Mouse (Mus musculus) natural killer cell, adult 2 months (primary cell): ENCODE results near the gene Gm5485.

Experiments
- DNase-seq, 2 experiments: peaks; one replicate each; pipeline ENCODE4 v3.0.0; 2022; ENCODE audit warnings: low spot score in 2 of 2

The Gm5485 gene

GRCm38 (mm10) chr16:48412246-48412645 is at the start of gene Gm5485:
Gene Gm5485 (minus strand): TSS chr16:48412416.
- DNase-seq: no peak

GRCm38 (mm10) chr16:48453264-48453663 is 41.0 kb upstream of the Gm5485 start:
- DNase-seq: no peak

GRCm38 (mm10) chr16:48446161-48446925 is 34.1 kb upstream of the Gm5485 start:
- no peak for DNase-seq

- no peak for DNase-seq
Observed at GRCm38 (mm10) chr16:48444589-48444988, 32.4 kb upstream of the Gm5485 start.

- no peak for DNase-seq
Observed at GRCm38 (mm10) chr16:48437476-48437875, 25.3 kb upstream of the Gm5485 start.

GRCm38 (mm10) chr16:48435454-48435853 is 23.2 kb upstream of the Gm5485 start:
- no peak for DNase-seq

- DNase-seq: no peak
Observed at GRCm38 (mm10) chr16:48431027-48431426, 18.8 kb upstream of the Gm5485 start, which contains the start of gene Morc1. Gene Morc1 (plus strand): TSS chr16:48431237.

GRCm38 (mm10) chr16:48429427-48429826 is 17.2 kb upstream of the Gm5485 start:
- no peak for DNase-seq

- no peak for DNase-seq
Observed at GRCm38 (mm10) chr16:48424069-48424468, 11.9 kb upstream of the Gm5485 start.

- DNase-seq: no peak
Observed at GRCm38 (mm10) chr16:48422501-48422900, 10.3 kb upstream of the Gm5485 start.

GRCm38 (mm10) chr16:48419035-48419434 is 6.8 kb upstream of the Gm5485 start:
- DNase-seq: no peak

GRCm38 (mm10) chr16:48418557-48418956 is 6.3 kb upstream of the Gm5485 start:
- DNase-seq: no peak

GRCm38 (mm10) chr16:48410125-48410524 is 2.1 kb downstream of the Gm5485 start:
- DNase-seq: no peak

GRCm38 (mm10) chr16:48409580-48409979 is 2.6 kb downstream of the Gm5485 start:
- no peak for DNase-seq

- no peak for DNase-seq
Observed at GRCm38 (mm10) chr16:48405674-48406403, 6.4 kb downstream of the Gm5485 start.

GRCm38 (mm10) chr16:48404009-48404408 is 8.2 kb downstream of the Gm5485 start:
- DNase-seq: no peak

GRCm38 (mm10) chr16:48403423-48403822 is 8.8 kb downstream of the Gm5485 start:
- DNase-seq: no peak

GRCm38 (mm10) chr16:48402963-48403362 is 9.3 kb downstream of the Gm5485 start:
- no peak for DNase-seq

- no peak for DNase-seq
Observed at GRCm38 (mm10) chr16:48395278-48395677, 16.9 kb downstream of the Gm5485 start.

GRCm38 (mm10) chr16:48386982-48387381 is 25.2 kb downstream of the Gm5485 start:
- no peak for DNase-seq

GRCm38 (mm10) chr16:48383582-48384257 is 28.5 kb downstream of the Gm5485 start:
- DNase-seq: no peak

GRCm38 (mm10) chr16:48373711-48374485 is 38.3 kb downstream of the Gm5485 start:
- no peak for DNase-seq
